ENCODE assay signal across 9 mouse cellular contexts in the genomic region with DNA sequence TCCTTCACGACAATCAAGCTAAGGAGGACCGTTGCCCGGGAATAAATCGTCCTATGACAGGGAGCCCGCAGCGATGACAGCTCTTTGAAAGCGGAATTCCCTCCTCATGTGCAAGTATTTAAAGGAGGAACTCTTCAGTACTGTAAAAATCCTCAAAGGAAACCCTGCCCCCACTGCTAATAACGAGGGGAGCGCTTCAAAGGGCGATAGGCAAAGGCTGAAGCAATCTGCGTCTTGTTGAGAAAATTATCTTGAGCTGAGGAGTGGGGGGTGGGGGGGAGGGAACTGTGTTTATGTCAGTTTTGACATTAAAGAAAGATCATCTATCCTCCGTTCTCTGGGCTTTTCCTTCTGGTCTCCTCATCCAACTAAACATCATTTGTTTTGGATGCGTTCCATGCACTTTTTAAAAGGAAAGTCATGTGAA.
DNase-seq lines count a peak whose midpoint lies in the region; ATAC-seq lines count a peak whose summit lies in the region.
"Had no signal": no experiment of that assay in that cellular context is flagged by ENCODE, and none has a peak within 500 bp of the region (broad histone marks: within the 10 kb centered on the region; RNA-seq: fewer than 3 reads in every experiment).

No protein-coding gene starts in this region.

- ATAC-seq in midbrain, embryonic 12.5 days (ENCODE audit: low FRiP score, low read depth) = no peak
- ATAC-seq in midbrain, embryonic 16.5 days = no peak

- no peak overlapping the region for H3K27ac ChIP-seq in midbrain, embryonic 12.5 days (replicated peaks)
- H3K27ac ChIP-seq in midbrain, embryonic 16.5 days (ENCODE audit: low read length) = no peak overlapping the region

- 63% methylated on average over 13 of the region's 13 CpGs for WGBS in midbrain, embryonic 12.5 days
- WGBS in midbrain, embryonic 16.5 days = 42% methylated on average over 13 of the region's 13 CpGs

- no peaks in the 10 kb centered on the region for H3K36me3 ChIP-seq in midbrain, embryonic 12.5 days
- no peaks in the 10 kb centered on the region for H3K36me3 ChIP-seq in midbrain, embryonic 16.5 days (ENCODE audit: control insufficient read depth, insufficient read depth, low read length)

- no peak overlapping the region for H3K9ac ChIP-seq in midbrain, embryonic 12.5 days (replicated peaks)
- no peak overlapping the region for H3K9ac ChIP-seq in midbrain, embryonic 16.5 days (ENCODE audit: low read depth, low read length)

- H3K4me2 ChIP-seq in midbrain, embryonic 12.5 days (replicated peaks) = 0 out of 2 replicates have a peak overlapping the region, but pooled peaks have one; percentile 1
- no peak overlapping the region for H3K4me2 ChIP-seq in midbrain, embryonic 16.5 days (ENCODE audit: low read length)

- H3K4me1 ChIP-seq in midbrain, embryonic 12.5 days = peaks cover 8% of the 10 kb centered on the region; the same call in 1 of the 2 replicates
- no peaks in the 10 kb centered on the region for H3K4me1 ChIP-seq in midbrain, embryonic 16.5 days (ENCODE audit: control insufficient read depth, insufficient read depth, low read length)

- no peaks in the 10 kb centered on the region for H3K9me3 ChIP-seq in midbrain, embryonic 12.5 days
- H3K9me3 ChIP-seq in midbrain, embryonic 16.5 days (replicated peaks; ENCODE audit: control insufficient read depth, low read length, poor library complexity, severe bottlenecking) = no peaks in the 10 kb centered on the region

- peak; percentile 74 for DNase-seq in heart, adult 11 months
- DNase-seq in heart, adult 18-20 months = no peak
- DNase-seq in liver (peak; percentile 21), MN1 (ENCODE audit: low spot score) (no peak)
- DNase-seq in Muller cell, postnatal 12 days (ENCODE audit: inconsistent ontology term) = no peak
- DNase-seq in spleen, postnatal 36 days (ENCODE audit: low spot score in 2 of 2) = no peak
- DNase-seq: kidney, adult 8-10 months had no signal

- no peaks in the 10 kb centered on the region for H3K27me3 ChIP-seq in midbrain, embryonic 12.5 days
- H3K27me3 ChIP-seq in midbrain, embryonic 16.5 days (ENCODE audit: control insufficient read depth, insufficient read depth, low read depth, low read length) = no peaks in the 10 kb centered on the region

- H3K4me3 ChIP-seq in midbrain, embryonic 12.5 days = no peak overlapping the region
- no peak overlapping the region for H3K4me3 ChIP-seq in midbrain, embryonic 16.5 days (ENCODE audit: low read depth, low read length)

Comparison
In these comparisons a context has a peak if more than half of its experiments do, and no peak if none do; other contexts are left out.
1. DNase-seq: peak in heart, adult 11 months (single experiment) and liver (single experiment); none in heart, adult 18-20 months (0 of 2), Muller cell, postnatal 12 days (single experiment), spleen, postnatal 36 days (0 of 2) and MN1 (single experiment).